Mouse (Mus musculus): ENCODE results near the gene Ptgis. TPM values are rescaled to one million over a fixed set of nuclear protein-coding genes. Genes with fewer than 3 reads are reported as not detected.

Ptgis gene
- polyA plus RNA-seq, 1 experiment from 2014 or later = 9.1 TPM

DNA sequence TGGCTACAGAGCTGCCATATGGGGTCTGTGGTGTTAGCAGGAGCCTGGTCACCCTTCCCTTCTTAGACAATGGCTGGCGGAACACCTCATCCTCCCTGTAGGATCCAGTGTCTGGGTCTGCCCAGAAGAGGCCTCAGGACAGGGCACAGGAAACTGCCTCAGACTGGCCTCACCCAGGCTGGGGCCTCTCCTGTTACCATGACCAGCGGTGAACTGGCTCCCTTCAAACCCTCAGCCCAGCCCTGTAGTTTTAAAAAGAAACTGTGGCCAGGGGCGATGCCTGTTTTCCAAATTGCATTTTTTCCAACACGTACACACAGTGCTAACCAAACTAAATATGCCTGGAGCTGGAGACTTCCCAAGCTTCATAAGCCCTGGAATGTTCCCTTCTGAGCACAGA, 20.7 kb upstream of the Ptgis start:
- no peaks in the 10 kb centered on the region for H3K36me3 ChIP-seq
- H3K4me1 ChIP-seq = no peaks in the 10 kb centered on the region
- no peak overlapping the region for H3K4me3 ChIP-seq
- no peaks in the 10 kb centered on the region for H3K9me3 ChIP-seq (replicated peaks)
- no peak overlapping the region for H3K9ac ChIP-seq
- H3K27me3 ChIP-seq = no peaks in the 10 kb centered on the region
- no peak overlapping the region for H3K4me2 ChIP-seq (replicated peaks)
- no peak overlapping the region for H3K27ac ChIP-seq
- WGBS = 69% methylated on average over 4 of the region's 4 CpGs
- no peak for ATAC-seq (ENCODE audit: low FRiP score)

DNA sequence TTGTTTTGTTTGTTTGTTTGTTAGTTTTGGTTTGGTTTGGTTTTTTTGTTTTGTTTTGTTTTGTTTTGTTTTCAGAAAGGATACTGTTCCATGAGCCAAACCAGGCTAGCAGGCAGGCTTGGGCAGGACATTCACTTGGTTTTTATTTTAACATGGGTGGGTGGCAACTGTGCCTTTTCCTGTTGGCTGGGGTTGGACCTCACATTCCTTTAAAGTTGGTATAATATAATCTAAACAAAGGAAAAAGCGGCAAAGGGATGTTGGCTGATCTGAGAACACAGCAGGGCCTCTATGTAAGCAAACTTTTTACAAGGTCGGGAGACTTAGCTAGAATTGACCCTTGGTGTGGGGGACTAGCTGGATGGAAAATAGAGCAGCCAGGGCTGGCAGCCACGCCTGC, 17.4 kb upstream of the Ptgis start:
- Histone ChIP-seq H3K27ac (no peak overlapping the region), H3K4me2 (replicated peaks) (no peak overlapping the region), H3K27me3 (no peaks in the 10 kb centered on the region), H3K9me3 (replicated peaks) (no peaks in the 10 kb centered on the region), H3K9ac (no peak overlapping the region), H3K4me3 (no peak overlapping the region), H3K36me3 (no peaks in the 10 kb centered on the region), H3K4me1 (peaks cover 4% of the 10 kb centered on the region; the same call in 1 of the 2 replicates)
- ATAC-seq (ENCODE audit: low FRiP score) = no peak
- WGBS = 52% methylated on average over 3 of the region's 3 CpGs

DNA sequence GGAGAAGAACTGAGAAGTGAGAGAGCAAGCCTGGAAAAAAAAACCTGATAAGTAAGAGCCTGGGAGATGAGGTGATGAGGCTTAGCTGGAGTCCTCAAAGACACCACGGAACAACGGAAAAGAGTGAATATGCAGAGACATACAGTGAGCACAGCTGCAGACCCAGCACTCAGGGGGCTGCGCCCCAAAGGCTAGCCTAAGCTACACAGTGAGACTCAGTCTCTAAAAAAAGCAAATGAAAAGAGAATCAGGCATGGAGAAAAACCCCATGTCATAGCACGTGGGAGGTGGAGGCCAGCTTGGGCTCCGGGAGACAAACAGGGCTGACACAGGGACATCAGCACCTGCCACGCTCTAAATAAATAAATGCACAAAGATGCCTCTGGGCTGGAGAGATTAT, 14.4 kb upstream of the Ptgis start:
- Histone ChIP-seq H3K4me1 (peaks cover 23% of the 10 kb centered on the region), H3K27me3 (no peaks in the 10 kb centered on the region), H3K4me3 (no peak overlapping the region), H3K36me3 (no peaks in the 10 kb centered on the region), H3K9ac (no peak overlapping the region), H3K4me2 (replicated peaks) (no peak overlapping the region), H3K27ac (no peak overlapping the region), H3K9me3 (replicated peaks) (no peaks in the 10 kb centered on the region)
- ATAC-seq (ENCODE audit: low FRiP score) = no peak
- WGBS = 66% methylated on average over 6 of the region's 6 CpGs

DNA sequence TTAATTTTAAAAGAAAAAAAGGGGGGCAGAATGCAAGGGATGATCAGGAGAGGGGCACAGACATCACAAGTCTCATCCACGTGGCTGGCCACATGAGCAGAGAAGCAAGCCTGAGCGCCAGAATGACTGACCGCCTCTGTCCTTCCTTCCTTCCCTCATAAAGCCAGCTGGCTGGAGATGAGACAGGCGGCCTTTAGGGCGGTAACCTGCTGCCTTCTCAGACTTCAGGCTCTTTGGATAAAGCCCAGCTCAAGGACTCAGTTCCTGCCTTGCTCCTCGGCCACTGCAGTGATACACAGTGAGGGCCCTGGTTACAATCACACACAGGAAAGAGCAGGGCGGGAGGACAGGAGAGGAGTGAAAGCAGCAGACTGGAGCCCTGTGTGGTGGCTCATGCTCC, 13.8 kb upstream of the Ptgis start:
- no peaks in the 10 kb centered on the region for H3K27me3 ChIP-seq
- H3K9me3 ChIP-seq (replicated peaks) = no peaks in the 10 kb centered on the region
- no peak overlapping the region for H3K4me2 ChIP-seq (replicated peaks)
- no peak overlapping the region for H3K4me3 ChIP-seq
- H3K27ac ChIP-seq = no peak overlapping the region
- WGBS = 74% methylated on average over 7 of the region's 7 CpGs
- ATAC-seq (ENCODE audit: low FRiP score) = no peak
- H3K4me1 ChIP-seq = peaks cover 23% of the 10 kb centered on the region
- H3K36me3 ChIP-seq = no peaks in the 10 kb centered on the region
- no peak overlapping the region for H3K9ac ChIP-seq

DNA sequence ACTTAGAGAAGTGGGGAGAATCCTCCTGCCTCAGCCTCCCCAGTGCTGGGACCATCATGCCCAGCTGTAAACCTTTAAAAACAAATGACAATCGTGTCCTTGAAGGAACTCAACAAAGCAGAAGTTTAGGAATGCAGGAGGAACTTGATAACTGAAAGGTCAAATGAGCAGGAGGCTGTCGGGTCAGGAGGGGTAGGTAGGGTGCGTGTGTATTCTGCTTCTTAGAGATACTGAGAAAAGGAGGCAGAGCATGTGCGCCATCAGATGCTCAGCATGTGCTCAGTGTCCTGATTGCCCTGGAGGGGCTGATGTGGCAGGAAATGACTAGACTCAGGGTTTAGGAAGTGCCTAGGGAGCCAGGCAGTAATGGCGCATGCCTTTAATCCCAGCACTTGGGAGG, 13.1 kb upstream of the Ptgis start:
- ATAC-seq (ENCODE audit: low FRiP score) = no peak
- Histone ChIP-seq H3K4me2 (replicated peaks) (no peak overlapping the region), H3K27me3 (no peaks in the 10 kb centered on the region), H3K4me3 (no peak overlapping the region), H3K4me1 (peaks cover 23% of the 10 kb centered on the region), H3K9me3 (replicated peaks) (no peaks in the 10 kb centered on the region), H3K27ac (no peak overlapping the region), H3K9ac (no peak overlapping the region), H3K36me3 (no peaks in the 10 kb centered on the region)
- 84% methylated on average over 5 of the region's 5 CpGs for WGBS

DNA sequence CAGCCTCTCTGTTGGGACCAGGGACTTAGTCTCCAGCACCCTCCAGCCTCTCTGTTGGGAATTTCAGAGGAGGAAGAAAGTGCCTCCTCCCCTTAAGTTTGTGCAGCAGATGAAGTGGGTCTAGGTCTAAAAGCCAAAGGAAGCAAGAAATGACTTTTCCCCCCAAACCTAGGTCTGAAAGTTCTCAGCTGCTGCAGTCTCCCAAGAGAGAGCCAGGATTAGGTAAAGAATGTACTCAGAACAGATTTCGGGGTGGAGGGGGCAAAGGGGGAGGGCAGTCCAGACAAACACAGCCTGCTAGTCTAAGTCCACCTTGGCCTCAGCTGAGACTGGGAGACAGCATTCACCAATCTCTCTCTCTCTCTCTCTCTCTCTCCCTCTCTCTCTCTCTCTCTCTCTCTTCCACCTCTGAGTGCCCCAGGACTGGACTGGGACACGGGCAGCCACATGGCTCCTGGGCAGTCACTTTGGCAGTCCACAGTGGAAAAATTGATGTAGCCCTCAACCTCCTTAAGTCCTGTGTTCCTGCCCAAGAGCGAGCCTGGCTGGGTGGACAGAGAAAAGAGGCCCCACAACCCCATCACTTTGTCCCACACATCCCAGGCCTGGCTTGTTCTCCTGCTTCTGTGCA, 11.8 kb upstream of the Ptgis start:
- H3K27me3 ChIP-seq = no peaks in the 10 kb centered on the region
- no peak overlapping the region for H3K4me2 ChIP-seq (replicated peaks)
- H3K4me3 ChIP-seq = no peak overlapping the region
- H3K27ac ChIP-seq = no peak overlapping the region
- 35% methylated on average over 3 of the region's 3 CpGs for WGBS
- no peaks in the 10 kb centered on the region for H3K9me3 ChIP-seq (replicated peaks)
- no peaks in the 10 kb centered on the region for H3K36me3 ChIP-seq
- H3K4me1 ChIP-seq = peaks cover 29% of the 10 kb centered on the region
- H3K9ac ChIP-seq = no peak overlapping the region
- no peak for ATAC-seq (ENCODE audit: low FRiP score)

DNA sequence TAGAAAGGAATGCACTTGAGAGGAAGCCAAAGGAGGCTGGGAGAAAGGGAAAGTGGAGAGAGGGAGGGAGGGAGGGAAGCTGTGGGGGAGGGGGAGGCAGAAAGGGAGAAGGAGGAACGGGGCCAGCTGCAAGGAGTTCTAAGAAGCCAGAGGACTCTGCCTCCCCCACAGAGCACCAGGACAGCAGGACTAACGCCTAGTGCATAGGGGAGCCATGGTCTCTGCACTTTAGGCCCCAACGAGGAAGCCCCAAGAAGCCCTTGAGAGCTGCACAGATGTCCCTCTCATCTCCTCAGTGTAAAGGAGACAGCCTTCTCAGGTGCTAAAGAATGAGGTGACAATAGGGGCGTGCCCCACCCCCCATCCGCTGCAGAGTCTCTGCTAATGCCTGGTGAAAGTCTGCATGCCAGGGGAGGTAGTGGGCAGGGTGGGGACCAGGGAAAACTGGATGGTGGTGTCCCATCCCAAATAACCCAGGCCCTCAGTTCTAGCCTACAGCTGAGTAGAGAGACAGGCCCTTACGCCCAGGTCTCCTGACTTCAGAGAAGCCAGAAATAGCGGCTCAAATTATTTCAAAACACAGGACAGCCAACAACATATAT, 10.4 kb upstream of the Ptgis start:
- no peak for ATAC-seq (ENCODE audit: low FRiP score)
- peaks cover 29% of the 10 kb centered on the region for H3K4me1 ChIP-seq
- H3K9me3 ChIP-seq (replicated peaks) = no peaks in the 10 kb centered on the region
- H3K4me2 ChIP-seq (replicated peaks) = no peak overlapping the region
- no peak overlapping the region for H3K27ac ChIP-seq
- WGBS = 32% methylated on average over 7 of the region's 7 CpGs
- no peaks in the 10 kb centered on the region for H3K27me3 ChIP-seq
- no peak overlapping the region for H3K4me3 ChIP-seq
- H3K9ac ChIP-seq = no peak overlapping the region
- no peaks in the 10 kb centered on the region for H3K36me3 ChIP-seq

DNA sequence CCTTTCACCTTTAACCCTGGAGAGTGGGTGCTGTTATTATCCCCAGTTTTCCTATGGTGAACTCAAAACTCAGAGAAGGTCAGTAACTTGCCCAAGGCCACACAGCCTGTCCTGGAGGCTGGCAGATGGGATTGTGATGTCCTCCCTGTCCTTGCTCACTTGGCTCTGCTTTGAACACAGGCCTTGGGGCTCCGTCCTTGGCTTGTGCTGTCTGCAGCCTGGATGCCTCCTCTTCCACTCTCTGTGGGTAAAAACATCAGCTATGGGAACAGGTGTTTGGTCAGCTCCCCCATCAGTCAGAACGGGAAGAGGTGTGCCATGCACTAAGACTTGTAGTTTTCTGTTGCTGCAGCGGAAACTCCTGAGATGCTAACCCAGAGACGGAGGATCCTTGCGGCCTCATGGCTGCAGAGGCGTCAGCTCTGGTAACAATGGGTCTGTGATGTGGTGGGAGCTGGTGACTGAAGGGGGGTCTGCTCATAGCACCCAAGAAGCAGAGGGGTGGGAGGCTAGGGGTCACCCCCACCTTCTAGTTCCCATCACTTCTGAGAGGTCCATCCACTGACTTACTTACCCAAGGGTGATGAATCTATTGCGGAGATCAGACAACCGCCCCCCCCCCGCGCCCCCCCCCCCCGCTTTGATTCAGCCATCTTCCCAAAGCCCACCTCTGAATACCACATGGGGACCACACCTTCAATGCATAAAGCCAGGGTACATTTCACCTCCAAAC, 9.8 kb upstream of the Ptgis start:
- no peak overlapping the region for H3K27ac ChIP-seq
- H3K27me3 ChIP-seq = no peaks in the 10 kb centered on the region
- ATAC-seq (ENCODE audit: low FRiP score) = no peak
- H3K36me3 ChIP-seq = no peaks in the 10 kb centered on the region
- 0 out of 2 replicates have a peak, but pooled peaks cover under 1% of the 10 kb centered on the region for H3K9me3 ChIP-seq (replicated peaks)
- no peak overlapping the region for H3K4me2 ChIP-seq (replicated peaks)
- WGBS = 41% methylated on average over 11 of the region's 11 CpGs
- H3K9ac ChIP-seq = no peak overlapping the region
- H3K4me1 ChIP-seq = peaks cover 29% of the 10 kb centered on the region
- no peak overlapping the region for H3K4me3 ChIP-seq

DNA sequence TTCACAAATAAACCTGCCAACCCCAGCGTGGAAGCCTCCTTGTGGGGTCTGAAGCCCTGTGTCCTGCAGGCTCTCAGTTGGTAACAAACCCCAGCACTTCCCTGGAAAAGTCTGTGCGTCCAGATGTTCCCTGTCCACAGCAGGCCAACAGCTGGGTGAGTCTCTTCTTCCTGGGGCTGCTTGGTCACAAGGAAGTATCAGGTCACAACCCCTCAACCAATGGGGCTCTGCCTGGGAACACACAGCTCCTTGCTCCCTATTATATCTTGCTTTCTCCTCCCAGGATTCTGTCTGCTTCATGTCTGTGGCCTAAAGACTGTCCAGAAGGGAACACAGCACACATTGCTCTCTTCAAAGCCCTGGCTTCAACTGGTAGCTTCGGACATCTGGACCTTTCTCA, 9.2 kb upstream of the Ptgis start:
- Histone ChIP-seq H3K36me3 (no peaks in the 10 kb centered on the region), H3K9ac (no peak overlapping the region), H3K4me1 (peaks cover 29% of the 10 kb centered on the region), H3K9me3 (replicated peaks) (peaks cover 6% of the 10 kb centered on the region; the same call in 1 of the 2 replicates), H3K27me3 (no peaks in the 10 kb centered on the region), H3K4me3 (no peak overlapping the region), H3K27ac (no peak overlapping the region), H3K4me2 (replicated peaks) (no peak overlapping the region)
- WGBS = 53% methylated on average over 3 of the region's 3 CpGs
- ATAC-seq (ENCODE audit: low FRiP score) = no peak

DNA sequence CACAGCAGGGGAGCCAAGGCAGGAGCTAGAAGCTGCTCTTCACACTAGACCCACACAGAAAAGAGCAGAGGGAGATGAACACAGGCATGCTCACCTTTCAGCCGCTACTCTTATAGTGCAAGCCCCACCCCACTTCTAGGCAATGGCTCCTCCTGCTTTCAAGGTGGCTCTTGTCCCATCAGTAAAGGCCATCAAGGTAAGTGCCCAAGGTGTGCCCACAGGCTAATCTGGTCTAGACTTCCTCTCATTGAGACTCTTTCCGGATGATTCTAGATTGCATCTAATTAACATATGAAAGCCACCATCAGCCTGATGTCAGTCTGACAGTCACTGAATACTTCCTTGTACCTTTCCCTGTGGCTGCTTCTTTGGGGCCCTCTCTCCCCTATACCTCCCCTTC, 7.4 kb upstream of the Ptgis start:
- Histone ChIP-seq H3K36me3 (no peaks in the 10 kb centered on the region), H3K4me1 (peaks cover 25% of the 10 kb centered on the region), H3K4me2 (replicated peaks) (no peak overlapping the region), H3K9me3 (replicated peaks) (peaks cover 7% of the 10 kb centered on the region; the same call in 1 of the 2 replicates), H3K27me3 (no peaks in the 10 kb centered on the region), H3K9ac (no peak overlapping the region), H3K27ac (no peak overlapping the region), H3K4me3 (no peak overlapping the region)
- no peak for ATAC-seq (ENCODE audit: low FRiP score)
- 49% methylated on average over 2 of the region's 2 CpGs for WGBS

DNA sequence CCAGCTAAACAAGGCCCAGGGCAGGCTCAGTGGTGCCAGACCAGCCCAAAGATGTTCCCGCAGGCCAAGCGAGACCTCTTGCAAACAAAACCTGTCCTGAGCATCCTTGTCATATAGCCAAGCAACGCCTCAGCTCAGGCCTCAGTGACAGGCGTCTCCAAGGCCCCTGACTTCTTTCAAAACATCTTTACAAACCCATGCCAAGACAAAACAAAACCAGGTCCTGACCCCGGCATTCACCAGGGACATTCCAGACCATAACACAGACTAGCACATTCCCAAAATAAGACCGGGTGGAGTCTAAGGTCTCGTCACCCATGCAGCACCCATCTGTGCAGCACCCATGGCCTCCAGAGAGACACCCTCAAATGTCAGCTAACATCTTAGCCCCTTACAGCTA, 6.3 kb upstream of the Ptgis start:
- Histone ChIP-seq H3K27me3 (no peaks in the 10 kb centered on the region; the same call in 1 of the 2 replicates), H3K9ac (no peak overlapping the region), H3K4me3 (no peak overlapping the region), H3K9me3 (replicated peaks) (peaks cover 7% of the 10 kb centered on the region; the same call in 1 of the 2 replicates), H3K27ac (no peak overlapping the region), H3K4me2 (replicated peaks) (no peak overlapping the region), H3K36me3 (no peaks in the 10 kb centered on the region), H3K4me1 (peaks cover 18% of the 10 kb centered on the region)
- no peak for ATAC-seq (ENCODE audit: low FRiP score)
- 60% methylated on average over 7 of the region's 7 CpGs for WGBS

DNA sequence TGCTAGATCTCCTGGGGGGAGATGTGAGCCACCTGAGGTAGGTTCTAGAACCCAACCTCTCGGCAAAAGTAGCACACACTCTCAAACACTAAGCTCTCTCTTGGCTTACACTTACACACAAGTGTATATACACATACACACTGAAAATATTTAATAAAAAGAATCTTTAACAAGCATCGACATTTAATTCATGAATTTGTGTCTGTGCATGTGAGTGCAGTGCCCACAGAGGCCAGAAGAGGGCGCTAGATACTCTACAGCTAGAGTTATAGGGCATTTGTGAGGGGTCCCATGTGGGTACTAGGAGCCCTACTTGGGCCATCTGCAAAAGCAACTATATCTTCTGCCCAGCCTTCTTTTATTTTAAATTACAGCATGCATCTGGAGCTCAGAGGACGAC, 4.5 kb upstream of the Ptgis start:
- ATAC-seq (ENCODE audit: low FRiP score) = no peak
- Histone ChIP-seq H3K4me3 (no peak overlapping the region), H3K9ac (no peak overlapping the region), H3K27ac (no peak overlapping the region), H3K4me1 (peaks cover 15% of the 10 kb centered on the region), H3K27me3 (peaks cover 7% of the 10 kb centered on the region), H3K9me3 (replicated peaks) (peaks cover 7% of the 10 kb centered on the region; the same call in 1 of the 2 replicates), H3K36me3 (no peaks in the 10 kb centered on the region), H3K4me2 (replicated peaks) (no peak overlapping the region)
- WGBS = 76% methylated on average over 4 of the region's 4 CpGs
